Mouse (Mus musculus): Measurements from ENCODE around the gene Ankmy1.

Ankmy1 gene

GRCm38 (mm10) chr1:92814319-92814718 is 88.4 kb downstream of the Ankmy1 start:
- DNase-seq, result no peak
